Mouse (Mus musculus) lung, adult 2 months (tissue): ENCODE data around the gene Bst1.

Experiments
- CTCF ChIP-seq: fragments of 200-500 bp; IDR thresholded peaks from 2 replicates; pipeline ENCODE4 v1.5.1; 2011; ENCODE audit warnings: mild to moderate bottlenecking, low read length, control low read depth; ENCODE audit not compliant: insufficient read depth
- POLR2A ChIP-seq: fragments of 200-500 bp; IDR thresholded peaks from 2 replicates; pipeline ENCODE4 v1.6.1; 2011; ENCODE audit warnings: low read depth, mild to moderate bottlenecking, control low read depth, low read length, borderline replicate concordance; ENCODE audit errors: extremely low read depth

DNA sequence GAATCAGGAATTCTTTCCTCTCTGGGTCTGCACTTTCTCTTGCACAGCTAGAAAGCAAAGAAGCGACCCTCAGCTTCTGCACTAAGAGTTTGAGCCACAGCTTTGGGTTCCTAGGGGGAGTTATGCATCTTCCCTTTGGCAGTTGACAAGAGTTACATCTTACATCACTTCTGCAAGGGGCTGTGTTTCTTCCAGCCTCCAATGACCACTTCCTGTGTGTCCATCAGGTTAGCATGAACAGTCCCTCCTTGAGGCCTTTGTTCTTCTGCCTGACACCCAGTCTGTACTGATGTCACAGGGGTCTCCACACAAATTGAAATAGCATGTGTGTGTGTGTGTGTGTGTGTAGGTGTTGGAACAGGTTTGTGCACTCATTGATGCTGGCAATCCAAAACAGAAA, 54.0 kb downstream of the Bst1 start:
- TF ChIP-seq CTCF (no peak), POLR2A (no peak)
